Mouse (Mus musculus): ENCODE results near the gene Cmss1.

DNA sequence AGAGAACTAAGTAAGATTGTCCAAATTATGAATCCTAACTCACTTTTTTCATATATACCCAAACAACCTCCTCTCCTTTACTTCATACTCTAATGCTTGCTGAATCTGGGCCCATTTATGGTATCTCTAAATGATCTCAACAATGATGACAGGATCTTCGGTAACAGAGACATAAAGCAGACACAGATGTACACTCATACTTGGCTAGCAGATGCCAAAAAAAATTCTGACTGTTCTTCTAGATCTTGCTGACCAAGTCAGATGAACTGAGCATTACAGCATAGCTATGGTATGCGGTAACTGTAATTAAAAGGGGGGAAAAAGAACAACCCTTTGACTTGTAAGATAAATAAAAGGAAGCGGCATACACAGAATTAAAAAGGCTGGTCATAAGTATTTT lies 43.2 kb downstream of the Cmss1 start:
- no peak for TF ChIP-seq POLR2A (IDR thresholded peaks at IDR 0.05; ENCODE audit: insufficient read depth, low read depth, low read length)
- TF ChIP-seq CTCF (IDR thresholded peaks at IDR 0.05; ENCODE audit: insufficient read depth, low read depth, low read length), result no peak

Data from olfactory bulb, adult 2 months (tissue).